Mouse (Mus musculus) midbrain, postnatal 0 days (tissue): ENCODE measurements at regions not wholly inside any gene's neighbourhood (a gene's known extent, or its start where the extent isn't known, plus 50 kb on each side); places are given as distances from the start of the nearest gene placed in this dataset.
A peak's percentile ranks its signal among the peaks of the same experiment; 100 is the strongest.
"Not testable (repeated sequence)": the region's sequence is repeated elsewhere in the genome, so short reads cannot be mapped to it uniquely, and the experiment has no call there.

ENCODE experiments used
- ATAC-seq: fragments of 200-750 bp; cut with Nextera tagmentation; 2 replicates; pipeline ENCODE4 v1.8.0; 2017; ENCODE audit warnings: moderate number of reproducible peaks, mild to moderate bottlenecking, moderate TSS enrichment, moderate library complexity; ENCODE audit not compliant: low FRiP score
- DNase-seq: peaks from one replicate; pipeline ENCODE4 v3.0.0-alpha.2; 2015; ENCODE audit warnings: low spot score
- H3K27ac ChIP-seq: fragments of 300-500 bp; sonication (generic); 2 replicates; pipeline ENCODE4 v1.5.1; 2014; ENCODE audit warnings: low read depth, mild to moderate bottlenecking, low read length, mixed read lengths
- H3K27me3 ChIP-seq: fragments of 300-500 bp; sonication (generic); 2 replicates; pipeline ENCODE4 v1.6.1; 2014; ENCODE audit warnings: low read length, control low read depth, mixed read lengths; ENCODE audit not compliant: insufficient read depth
- H3K36me3 ChIP-seq: fragments of 300-500 bp; sonication (generic); 2 replicates; pipeline ENCODE4 v1.6.1; 2014; ENCODE audit warnings: low read length, control low read depth, mixed read lengths; ENCODE audit not compliant: insufficient read depth
- H3K4me1 ChIP-seq: fragments of 300-500 bp; sonication (generic); 2 replicates; pipeline ENCODE4 v1.6.1; 2014; ENCODE audit warnings: mild to moderate bottlenecking, control low read depth, antibody characterized with exemption, low read length, mixed read lengths; ENCODE audit not compliant: insufficient read depth
- H3K4me2 ChIP-seq: fragments of 300-500 bp; sonication (generic); 2 replicates; pipeline ENCODE4 v1.6.1; 2014; ENCODE audit warnings: low read depth, mild to moderate bottlenecking, low read length, mixed read lengths; ENCODE audit not compliant: poor library complexity, severe bottlenecking
- H3K4me3 ChIP-seq: fragments of 300-500 bp; sonication (generic); 2 replicates; pipeline ENCODE4 v1.5.1; 2014; ENCODE audit warnings: low read depth, mild to moderate bottlenecking, low read length, moderate library complexity
- H3K9ac ChIP-seq: fragments of 300-500 bp; sonication (generic); replicated peaks from 2 replicates; pipeline ENCODE4 v1.6.1; 2014; ENCODE audit warnings: mild to moderate bottlenecking, low read length, moderate library complexity, mixed read lengths; ENCODE audit not compliant: poor library complexity, severe bottlenecking
- H3K9me3 ChIP-seq: fragments of 300-500 bp; sonication (generic); 2 replicates; pipeline ENCODE4 v1.6.1; 2016; ENCODE audit warnings: low read length, control low read depth
- CTCF ChIP-seq: IDR thresholded peaks from 2 replicates; pipeline ENCODE4 v1.5.1; 2016; ENCODE audit warnings: antibody characterized with exemption, mild to moderate bottlenecking
- WGBS: fragments of 180-500 bp; shearing (Covaris S2); extraction: QIAGEN DNeasy Blood & Tissue Kit; methylation state at CpG from one replicate; pipeline ENCODE4 v1.1.7; 2014; 5-methylcytosine and 5-hydroxymethylcytosine counted together

DNA sequence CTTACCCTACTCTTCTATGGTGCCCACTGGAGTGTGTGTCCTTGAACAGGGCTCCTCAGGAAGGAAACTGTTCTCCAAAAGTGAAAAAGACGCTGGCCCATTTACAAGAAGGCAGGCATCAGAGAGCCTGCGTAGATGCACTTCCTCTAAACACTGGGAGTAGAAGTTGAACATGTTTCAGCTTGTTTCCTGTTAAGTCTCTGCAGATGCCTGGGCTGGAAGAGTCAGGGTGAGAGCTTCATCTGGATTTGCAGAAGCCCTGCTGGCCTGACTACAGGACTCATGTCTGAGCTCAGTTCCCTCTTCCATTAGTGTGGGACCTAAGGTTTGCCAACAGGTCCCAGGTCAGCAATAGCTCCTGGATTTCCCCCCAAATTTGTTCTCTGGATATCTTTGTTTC lies 54.7 kb upstream of the Nlrp1b start:
- no peak overlapping the region for H3K9ac ChIP-seq
- H3K36me3 ChIP-seq = no peaks in the 10 kb centered on the region
- no peaks in the 10 kb centered on the region for H3K9me3 ChIP-seq
- no peak for DNase-seq
- no peaks in the 10 kb centered on the region for H3K27me3 ChIP-seq
- no peak overlapping the region for H3K4me2 ChIP-seq
- H3K4me3 ChIP-seq = no peak overlapping the region
- no peak for ATAC-seq
- H3K4me1 ChIP-seq = no peaks in the 10 kb centered on the region
- WGBS = 86% methylated on average over 2 of the region's 2 CpGs
- TF ChIP-seq CTCF = no peak
- H3K27ac ChIP-seq = no peak overlapping the region

DNA sequence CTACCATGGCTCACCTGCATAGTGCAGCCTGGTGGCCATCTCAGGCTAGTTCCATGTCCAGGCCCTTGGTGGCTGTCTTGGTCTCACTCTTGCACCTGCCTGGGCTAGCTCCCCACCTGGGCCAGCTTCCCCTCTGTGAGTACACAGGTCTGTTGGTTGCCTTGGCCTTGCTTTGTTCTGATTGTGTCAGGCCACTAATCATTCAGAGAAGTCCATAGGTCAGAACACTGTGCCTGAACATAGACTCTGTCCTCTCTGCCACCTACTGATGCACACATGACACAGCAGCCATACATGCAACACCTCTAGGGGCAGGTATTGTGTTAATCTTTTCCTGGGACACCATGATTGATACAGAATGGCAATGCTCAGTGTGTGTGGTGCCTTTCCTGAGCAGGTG lies 57.7 kb upstream of the Nlrp1b start:
- H3K36me3 ChIP-seq, DNase-seq, ATAC-seq: not testable (repeated sequence)

DNA sequence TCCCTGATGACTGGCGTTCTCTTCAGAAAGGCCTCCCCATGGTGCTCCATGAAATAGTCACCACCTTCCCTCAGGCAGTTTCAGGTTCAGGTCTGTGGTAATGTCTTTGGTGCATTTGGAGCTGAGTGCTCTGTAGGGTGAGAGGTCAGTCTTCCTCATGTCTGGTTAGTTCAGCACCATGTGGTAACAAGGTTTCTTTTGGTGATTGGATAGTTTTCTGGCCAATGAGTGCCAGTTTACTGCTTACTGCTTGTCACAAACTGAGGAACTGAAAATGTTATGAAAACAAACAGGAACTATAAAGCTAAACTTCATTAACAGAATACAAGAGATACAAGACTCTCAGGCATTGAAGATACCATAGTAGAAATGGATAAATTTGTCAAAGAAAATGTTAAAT lies 59.0 kb upstream of the Nlrp1b start:
- DNase-seq (no peak), ATAC-seq (no peak)
- Histone ChIP-seq H3K36me3 (no peaks in the 10 kb centered on the region), H3K9ac (no peak overlapping the region), H3K4me2 (no peak overlapping the region), H3K27ac (no peak overlapping the region), H3K9me3 (no peaks in the 10 kb centered on the region), H3K4me3 (no peak overlapping the region), H3K4me1 (no peaks in the 10 kb centered on the region), H3K27me3 (no peaks in the 10 kb centered on the region)
- WGBS = 89% methylated on average over 1 of the region's 1 CpGs
- TF ChIP-seq CTCF = no peak

More for the DNA sequence above, 57.7 kb upstream of the Nlrp1b start:
- not testable (repeated sequence) for H3K4me2 ChIP-seq, H3K9ac ChIP-seq, H3K4me3 ChIP-seq, H3K27me3 ChIP-seq, H3K27ac ChIP-seq, H3K4me1 ChIP-seq, H3K9me3 ChIP-seq

DNA sequence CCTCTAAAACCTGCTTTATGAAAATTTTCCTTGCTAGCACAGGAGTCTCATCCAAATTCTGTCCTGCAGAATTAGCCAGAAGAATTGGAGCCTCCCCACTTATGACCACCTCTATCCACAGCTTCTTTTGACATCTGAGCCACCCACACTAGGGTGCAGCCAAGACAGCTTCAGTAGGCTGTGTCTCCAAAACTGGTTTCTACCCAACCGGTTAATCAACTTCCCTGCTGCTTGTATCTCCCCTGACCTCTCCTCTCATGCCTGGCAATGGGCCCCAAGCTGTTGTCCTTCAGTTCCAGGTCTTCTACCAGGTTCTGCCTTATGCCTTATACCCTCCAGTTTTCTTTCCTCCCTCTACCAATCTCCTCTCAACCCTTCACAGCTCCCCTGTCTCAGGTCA lies 68.9 kb upstream of the Nlrp1b start:
- no peak for TF ChIP-seq CTCF
- WGBS = 86% methylated on average over 1 of the region's 1 CpGs

DNA sequence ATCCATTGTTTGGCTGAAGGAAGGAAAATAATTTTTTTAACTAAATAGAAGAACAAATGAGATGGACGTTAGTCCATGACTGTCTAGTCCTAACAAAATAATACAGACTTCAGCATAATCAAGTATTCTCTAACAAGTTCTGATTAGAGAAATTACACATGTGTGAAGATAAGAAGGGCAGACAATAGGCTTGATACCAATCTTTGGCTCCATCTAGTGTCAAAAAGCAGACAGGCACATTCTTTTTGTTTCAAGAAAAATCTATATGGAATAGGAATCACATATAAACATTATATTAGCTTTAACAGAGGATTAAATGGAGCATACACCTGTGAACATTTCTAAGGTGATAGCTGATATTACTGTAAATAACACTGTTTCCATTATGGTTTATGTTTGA lies 92.9 kb upstream of the Nlrp1b start:
- peak; percentile 86 for TF ChIP-seq CTCF
- Histone ChIP-seq H3K27me3 (no peaks in the 10 kb centered on the region), H3K4me2 (no peak overlapping the region), H3K9ac (no peak overlapping the region), H3K4me1 (no peaks in the 10 kb centered on the region), H3K27ac (no peak overlapping the region), H3K9me3 (no peaks in the 10 kb centered on the region), H3K36me3 (no peaks in the 10 kb centered on the region), H3K4me3 (no peak overlapping the region)
- peak; percentile 66 for DNase-seq
- ATAC-seq = no peak
- WGBS = 36% methylated on average over 1 of the region's 1 CpGs

More for the DNA sequence above, 68.9 kb upstream of the Nlrp1b start:
- H3K4me2 ChIP-seq = no peak overlapping the region
- DNase-seq = no peak
- ATAC-seq = no peak
- H3K9me3 ChIP-seq = no peaks in the 10 kb centered on the region
- H3K4me1 ChIP-seq = no peaks in the 10 kb centered on the region
- no peak overlapping the region for H3K27ac ChIP-seq
- no peaks in the 10 kb centered on the region for H3K36me3 ChIP-seq
- H3K4me3 ChIP-seq = no peak overlapping the region
- H3K27me3 ChIP-seq = no peaks in the 10 kb centered on the region
- H3K9ac ChIP-seq = no peak overlapping the region

DNA sequence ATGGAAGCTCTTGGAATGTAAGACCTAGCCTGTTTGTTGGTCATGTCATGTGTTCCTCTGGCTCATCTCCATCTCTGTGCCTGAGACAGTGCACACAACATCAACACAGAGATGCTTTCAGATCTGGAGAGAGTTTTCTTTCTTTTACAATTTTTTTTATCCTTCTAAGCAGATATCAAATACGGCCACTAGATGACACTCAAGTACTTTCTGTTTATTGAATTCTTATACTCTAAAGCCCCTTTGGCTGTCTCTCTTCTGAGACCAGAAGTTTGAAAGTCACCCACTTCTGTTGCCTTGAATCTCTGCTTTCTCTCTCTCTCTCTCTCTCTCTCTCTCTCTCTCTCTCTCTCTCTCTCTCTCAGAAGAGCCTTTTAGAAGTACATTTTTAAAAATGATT lies 106.9 kb upstream of the Nlrp1b start:
- ATAC-seq (no peak), DNase-seq (peak; percentile 84)
- peak; percentile 87 for TF ChIP-seq CTCF
- Histone ChIP-seq H3K4me1 (no peaks in the 10 kb centered on the region), H3K27ac (no peak overlapping the region), H3K4me3 (no peak overlapping the region), H3K4me2 (no peak overlapping the region), H3K27me3 (no peaks in the 10 kb centered on the region), H3K9me3 (no peaks in the 10 kb centered on the region), H3K36me3 (no peaks in the 10 kb centered on the region), H3K9ac (no peak overlapping the region)
- 3% methylated on average over 1 of the region's 1 CpGs for WGBS
